Mouse (Mus musculus): ENCODE results near the gene Fras1.

GRCm38 (mm10) chr5:96528296-96528695 lies 154.5 kb downstream of the Fras1 start:
- no peak for TF ChIP-seq RCOR1 (IDR thresholded peaks at IDR 0.05; ENCODE audit: low read depth, low read length)
- no peak for TF ChIP-seq EP300 (IDR thresholded peaks at IDR 0.05; ENCODE audit: low read depth in 1 of 2, low read length in 2 of 2)
- TF ChIP-seq ZMIZ1 (IDR thresholded peaks at IDR 0.05; ENCODE audit: low read depth, low read length): no peak
- no peak for TF ChIP-seq POLR2AphosphoS5 (IDR thresholded peaks at IDR 0.05; ENCODE audit: borderline replicate concordance, low read depth, low read length)
- no peak for TF ChIP-seq MAX (IDR thresholded peaks at IDR 0.05; ENCODE audit: low read length)
- no peak for TF ChIP-seq RAD21 (IDR thresholded peaks at IDR 0.05; ENCODE audit: low read depth, low read length)

Measured in MEL (cell line).